Mouse (Mus musculus) hindbrain, embryonic 10.5 days (tissue): ENCODE measurements at regions not wholly inside any gene's neighbourhood (a gene's known extent, or its start where the extent isn't known, plus 50 kb on each side); places are given as distances from the start of the nearest gene placed in this dataset.

ENCODE experiments used
- DNase-seq: peaks from one replicate; pipeline ENCODE4 v3.0.0-alpha.2; 2017; ENCODE audit warnings: low spot score
- H3K27ac ChIP-seq: fragments of 300-500 bp; sonication (generic); 2 replicates; pipeline ENCODE4 v1.5.1; 2016; ENCODE audit warnings: mild to moderate bottlenecking, moderate library complexity
- H3K27me3 ChIP-seq: fragments of 300-500 bp; sonication (generic); 2 replicates; pipeline ENCODE4 v1.6.1; 2016; ENCODE audit warnings: mild to moderate bottlenecking; ENCODE audit not compliant: poor library complexity, insufficient read depth, severe bottlenecking
- H3K36me3 ChIP-seq: fragments of 300-500 bp; sonication (generic); 2 replicates; pipeline ENCODE4 v1.6.1; 2016; ENCODE audit warnings: mild to moderate bottlenecking, moderate library complexity
- H3K4me1 ChIP-seq: fragments of 300-500 bp; sonication (generic); replicated peaks from 2 replicates; pipeline ENCODE4 v1.6.1; 2016; ENCODE audit warnings: mild to moderate bottlenecking
- H3K4me3 ChIP-seq: fragments of 300-500 bp; sonication (generic); 2 replicates; pipeline ENCODE4 v1.5.1; 2016; ENCODE audit warnings: mild to moderate bottlenecking, moderate library complexity
- H3K9me3 ChIP-seq: fragments of 300-500 bp; sonication (generic); 2 replicates; pipeline ENCODE4 v1.6.1; 2016; ENCODE audit warnings: mild to moderate bottlenecking, moderate library complexity
- WGBS: fragments of 180-500 bp; shearing (Covaris S2); methylation state at CpG from one replicate; pipeline ENCODE4 v1.1.7; 2016; 5-methylcytosine and 5-hydroxymethylcytosine counted together

DNA sequence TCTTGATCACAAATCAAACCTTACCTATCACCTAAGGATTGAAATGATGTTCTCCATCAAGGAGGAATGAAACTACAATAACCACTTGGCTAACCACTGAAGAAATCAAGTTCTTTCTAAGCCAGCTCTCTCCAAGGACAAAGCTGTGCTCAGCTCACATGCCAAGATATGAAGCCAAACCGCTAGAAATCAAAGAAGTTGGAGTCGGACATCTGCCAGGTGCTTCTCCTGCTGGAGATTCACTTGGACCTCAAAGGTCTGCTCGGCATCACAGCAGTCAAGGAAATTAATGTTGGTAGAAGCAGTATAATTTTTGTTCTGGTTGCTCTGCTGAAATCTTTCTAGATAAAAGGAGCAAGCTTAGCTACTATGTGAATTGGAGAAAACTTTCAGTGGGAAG lies 850.5 kb downstream of the Diaph3 start:
- H3K36me3 ChIP-seq: no peaks in the 10 kb centered on the region
- H3K27ac ChIP-seq: no peak overlapping the region
- H3K27me3 ChIP-seq: no peaks in the 10 kb centered on the region
- H3K4me3 ChIP-seq: no peak overlapping the region
- H3K4me1 ChIP-seq: no peaks in the 10 kb centered on the region
- no peaks in the 10 kb centered on the region for H3K9me3 ChIP-seq
- 94% methylated on average over 3 of the region's 3 CpGs for WGBS
- DNase-seq: no peak

DNA sequence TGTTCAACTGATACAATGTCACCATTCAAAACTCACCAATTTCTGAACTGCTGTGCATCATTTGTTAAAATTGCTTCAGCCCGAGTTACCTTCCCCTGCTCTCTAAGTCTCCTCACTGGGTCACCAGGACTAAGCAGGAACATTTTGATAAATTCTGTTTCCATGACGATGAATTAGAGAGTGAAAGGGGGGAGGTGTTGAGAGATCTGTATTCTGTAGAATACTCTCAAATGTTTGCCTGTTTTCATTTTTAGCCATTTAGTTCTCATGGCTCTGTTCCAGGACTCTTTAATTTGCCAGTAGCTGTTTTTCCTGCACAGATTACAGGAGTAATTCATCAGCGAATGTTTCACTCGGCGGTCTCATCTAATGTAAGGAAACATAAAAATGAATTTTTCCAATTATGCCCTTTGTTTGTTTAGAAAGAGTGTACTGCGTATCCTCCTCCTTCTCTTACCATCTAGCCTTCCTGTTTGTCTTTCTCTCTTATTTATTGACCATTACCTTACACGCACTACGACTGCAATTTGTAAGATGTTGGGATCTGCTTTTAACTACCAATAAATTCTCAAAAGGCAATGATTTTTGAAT lies 879.3 kb downstream of the Diaph3 start:
- Histone ChIP-seq H3K27ac (no peak overlapping the region; the same call in 1 of the 2 replicates), H3K9me3 (no peaks in the 10 kb centered on the region), H3K4me1 (peaks cover 7% of the 10 kb centered on the region; the same call in 1 of the 2 replicates), H3K36me3 (no peaks in the 10 kb centered on the region), H3K4me3 (no peak overlapping the region), H3K27me3 (no peaks in the 10 kb centered on the region)
- WGBS: 83% methylated on average over 8 of the region's 8 CpGs
- DNase-seq: no peak

DNA sequence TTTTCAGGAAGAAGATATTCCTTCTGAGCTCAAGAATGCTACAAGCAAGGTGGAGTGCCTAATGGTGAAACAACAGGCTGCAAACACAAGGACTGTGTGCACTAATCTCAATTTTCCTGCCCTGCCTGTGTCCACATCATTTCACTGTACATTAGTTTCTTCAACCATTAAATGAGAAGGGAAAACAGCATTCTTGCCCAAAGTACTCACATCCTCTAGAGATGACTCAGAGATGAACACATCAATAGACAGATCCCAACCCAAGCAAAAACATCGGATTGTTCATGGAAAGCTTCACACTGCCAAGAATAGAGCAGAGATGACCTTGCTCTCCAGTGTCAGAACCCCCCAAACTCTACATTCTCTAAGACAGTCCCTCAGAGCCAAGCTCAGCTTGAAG lies 886.8 kb downstream of the Diaph3 start:
- DNase-seq: no peak
- 60% methylated on average over 1 of the region's 1 CpGs for WGBS

DNA sequence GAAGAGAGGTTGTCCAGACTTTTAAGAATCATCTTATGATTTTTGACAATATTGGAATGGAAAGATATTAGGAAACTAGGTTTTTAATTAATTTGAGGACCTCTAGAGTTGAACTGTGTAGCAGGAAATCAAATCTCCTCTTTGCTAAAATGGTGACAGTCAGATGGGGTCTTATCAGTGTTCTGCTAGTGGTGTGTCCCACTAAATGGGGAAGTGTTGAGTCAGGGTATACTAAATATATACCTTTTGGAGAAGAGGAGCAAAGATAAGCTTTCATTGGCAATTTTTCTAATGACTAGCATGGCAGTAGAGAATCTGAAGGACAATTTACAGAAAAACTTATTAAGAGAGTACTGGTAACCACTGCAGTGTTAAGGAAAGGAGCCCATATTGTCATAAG lies 889.4 kb downstream of the Diaph3 start:
- Histone ChIP-seq H3K36me3 (no peaks in the 10 kb centered on the region), H3K27me3 (no peaks in the 10 kb centered on the region), H3K9me3 (no peaks in the 10 kb centered on the region), H3K4me1 (no peaks in the 10 kb centered on the region), H3K27ac (no peak overlapping the region), H3K4me3 (no peak overlapping the region)
- DNase-seq: no peak

More for the DNA sequence above, 886.8 kb downstream of the Diaph3 start:
- Histone ChIP-seq H3K36me3 (no peaks in the 10 kb centered on the region), H3K27me3 (no peaks in the 10 kb centered on the region), H3K27ac (no peak overlapping the region), H3K4me1 (no peaks in the 10 kb centered on the region), H3K9me3 (no peaks in the 10 kb centered on the region), H3K4me3 (no peak overlapping the region)

DNA sequence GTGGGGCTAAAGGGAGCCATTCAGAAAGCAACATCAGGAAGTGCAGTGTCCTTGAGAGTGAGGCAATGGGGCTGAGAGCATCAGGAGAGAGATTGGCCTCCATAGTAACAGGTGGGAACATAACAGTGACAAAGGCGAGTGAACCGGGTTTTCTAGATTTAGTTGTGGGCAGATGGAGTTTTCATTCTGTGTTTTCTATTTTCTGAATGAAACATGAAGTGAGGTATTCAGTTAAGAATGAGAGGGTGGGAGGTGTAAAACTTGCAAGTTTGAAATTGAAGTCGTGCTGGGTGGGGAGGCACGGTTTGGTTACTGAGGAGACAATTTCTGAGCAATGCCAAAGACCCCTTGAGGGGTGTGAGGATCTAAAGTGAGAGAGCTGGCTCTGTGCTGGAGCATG lies 893.3 kb downstream of the Diaph3 start:
- no peaks in the 10 kb centered on the region for H3K4me1 ChIP-seq
- H3K36me3 ChIP-seq: no peaks in the 10 kb centered on the region
- WGBS: 94% methylated on average over 4 of the region's 4 CpGs
- H3K27me3 ChIP-seq: no peaks in the 10 kb centered on the region
- H3K9me3 ChIP-seq: no peaks in the 10 kb centered on the region
- no peak overlapping the region for H3K27ac ChIP-seq
- DNase-seq: no peak
- H3K4me3 ChIP-seq: no peak overlapping the region

DNA sequence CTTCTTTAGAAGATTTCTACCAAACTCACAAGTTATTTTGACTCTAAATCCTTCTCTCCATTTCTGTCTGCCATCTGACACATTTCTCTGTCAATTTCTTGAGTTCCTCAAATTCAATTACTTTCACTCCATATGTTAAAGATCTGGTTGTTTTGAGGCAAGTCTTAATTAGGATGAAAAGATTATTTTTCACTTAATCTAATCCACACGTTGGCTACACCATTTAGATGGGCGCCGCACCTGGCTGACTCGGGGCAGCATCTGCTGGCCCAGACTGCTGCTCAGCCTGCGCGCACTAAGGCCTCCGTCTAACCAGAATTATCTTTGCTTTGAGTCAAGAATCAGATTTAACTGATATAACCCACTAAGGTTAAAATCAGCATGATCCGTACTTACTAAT lies 894.3 kb downstream of the Diaph3 start:
- no peaks in the 10 kb centered on the region for H3K4me1 ChIP-seq
- 92% methylated on average over 8 of the region's 8 CpGs for WGBS
- H3K4me3 ChIP-seq: no peak overlapping the region
- H3K27ac ChIP-seq: no peak overlapping the region
- no peak for DNase-seq
- no peaks in the 10 kb centered on the region for H3K36me3 ChIP-seq
- no peaks in the 10 kb centered on the region for H3K9me3 ChIP-seq
- H3K27me3 ChIP-seq: no peaks in the 10 kb centered on the region

DNA sequence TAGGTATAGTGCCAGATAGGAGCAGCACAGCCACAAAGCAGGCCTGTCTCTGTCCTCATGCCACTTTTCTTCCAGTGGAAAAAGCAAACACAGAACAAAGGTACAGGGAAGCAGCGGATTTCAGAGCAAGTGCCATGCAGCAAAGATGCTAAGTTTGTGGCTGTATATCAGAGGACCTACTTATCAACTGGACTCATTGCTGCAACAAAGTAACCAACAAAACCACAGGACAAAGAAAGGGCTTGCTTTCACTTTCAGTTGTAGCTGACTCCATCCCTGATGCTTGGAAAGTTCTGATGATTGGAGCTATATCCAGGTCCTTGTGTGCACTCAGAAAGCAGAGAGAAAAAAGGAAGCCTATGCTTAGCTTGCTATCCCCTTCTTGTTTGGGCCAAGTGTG lies 897.4 kb downstream of the Diaph3 start:
- H3K4me1 ChIP-seq: no peaks in the 10 kb centered on the region
- H3K36me3 ChIP-seq: no peaks in the 10 kb centered on the region
- H3K9me3 ChIP-seq: no peaks in the 10 kb centered on the region
- H3K4me3 ChIP-seq: no peak overlapping the region
- H3K27me3 ChIP-seq: no peaks in the 10 kb centered on the region
- WGBS: 91% methylated on average over 1 of the region's 1 CpGs
- DNase-seq: no peak
- H3K27ac ChIP-seq: no peak overlapping the region

DNA sequence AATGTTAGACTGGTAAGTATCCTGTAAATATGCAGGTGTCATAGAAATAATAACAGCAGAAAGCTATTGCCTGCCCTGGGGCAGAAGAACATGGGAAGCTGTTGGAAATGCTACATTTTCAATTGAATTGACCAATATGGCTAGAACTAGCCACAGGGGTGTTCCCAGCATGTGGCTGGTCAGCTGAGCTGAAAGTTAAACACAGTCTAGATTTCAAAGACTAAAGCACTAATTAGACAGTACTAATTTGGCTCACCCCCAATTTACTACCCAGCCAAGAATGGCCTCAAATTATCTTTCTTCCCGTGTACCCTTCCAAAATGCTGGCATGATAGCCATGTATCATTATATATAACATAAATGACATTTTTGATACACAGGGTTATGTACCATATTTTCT lies 898.2 kb downstream of the Diaph3 start:
- Histone ChIP-seq H3K27me3 (no peaks in the 10 kb centered on the region), H3K4me1 (no peaks in the 10 kb centered on the region), H3K36me3 (no peaks in the 10 kb centered on the region), H3K4me3 (no peak overlapping the region), H3K9me3 (no peaks in the 10 kb centered on the region), H3K27ac (no peak overlapping the region)
- DNase-seq: no peak
- 79% methylated on average over 1 of the region's 1 CpGs for WGBS

DNA sequence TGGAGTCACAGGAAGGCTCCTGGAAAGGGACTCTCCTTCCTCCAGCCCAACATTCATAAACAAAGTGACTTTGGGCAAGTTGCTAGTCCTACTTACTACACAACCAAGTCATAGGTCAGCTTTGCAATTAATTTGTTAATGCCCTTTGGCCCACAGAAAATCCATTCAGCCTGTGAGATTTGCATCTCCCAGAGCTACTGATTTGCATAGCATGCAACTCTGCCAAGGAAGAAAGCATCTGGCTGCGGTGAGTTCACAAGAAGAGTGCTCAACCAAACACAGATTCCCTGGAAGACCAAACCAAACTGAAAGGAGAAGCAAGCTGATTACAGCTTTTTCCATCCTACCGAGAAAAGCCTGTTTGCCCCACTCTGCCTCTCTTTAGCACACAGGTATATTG lies 901.9 kb downstream of the Diaph3 start:
- 41% methylated on average over 2 of the region's 2 CpGs for WGBS
- no peaks in the 10 kb centered on the region for H3K9me3 ChIP-seq
- DNase-seq: no peak
- no peak overlapping the region for H3K4me3 ChIP-seq
- no peaks in the 10 kb centered on the region for H3K36me3 ChIP-seq
- H3K27me3 ChIP-seq: no peaks in the 10 kb centered on the region
- no peak overlapping the region for H3K27ac ChIP-seq
- H3K4me1 ChIP-seq: no peaks in the 10 kb centered on the region

DNA sequence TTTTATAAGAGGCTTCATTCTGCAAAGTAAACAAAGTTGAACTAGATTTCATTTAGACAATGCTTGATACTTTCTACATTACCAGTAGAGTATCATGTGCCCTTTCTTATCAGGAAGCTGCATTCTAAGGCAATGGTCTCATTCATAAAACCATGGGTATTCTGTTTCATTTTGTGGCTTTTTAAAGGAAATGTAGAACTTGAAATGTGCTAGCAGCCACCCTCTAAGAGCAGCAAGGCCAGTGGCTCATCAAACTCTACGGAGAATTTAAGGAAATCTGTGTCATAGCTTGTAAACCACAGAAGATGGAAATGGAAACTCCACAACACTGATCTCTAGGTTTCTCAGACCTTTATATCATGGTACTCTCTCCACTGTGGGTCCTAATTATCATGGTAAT lies 907.7 kb downstream of the Diaph3 start:
- DNase-seq: no peak
- Histone ChIP-seq H3K4me3 (no peak overlapping the region), H3K27ac (no peak overlapping the region), H3K4me1 (no peaks in the 10 kb centered on the region), H3K27me3 (no peaks in the 10 kb centered on the region), H3K9me3 (no peaks in the 10 kb centered on the region), H3K36me3 (no peaks in the 10 kb centered on the region)
- WGBS: 91% methylated on average over 1 of the region's 1 CpGs

DNA sequence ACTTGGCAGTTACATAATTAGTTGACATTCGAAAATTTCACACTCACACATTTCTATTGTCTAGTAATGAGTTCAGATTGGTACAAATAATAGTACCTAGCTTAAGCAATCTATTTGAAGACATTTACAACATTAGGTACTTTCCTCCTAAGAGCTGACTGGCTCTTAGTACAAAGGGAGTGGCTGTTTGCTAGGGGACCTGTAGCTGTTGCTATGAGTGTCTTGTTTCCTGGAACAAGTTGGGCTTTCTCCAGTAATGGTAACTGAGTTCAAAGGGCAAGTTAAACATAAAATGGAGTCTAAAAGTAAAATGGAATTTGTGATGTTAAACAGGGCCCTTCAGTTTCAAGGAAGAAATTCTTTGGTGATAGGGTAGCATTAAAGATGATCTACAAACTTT lies 910.4 kb downstream of the Diaph3 start:
- 81% methylated on average over 1 of the region's 1 CpGs for WGBS
- Histone ChIP-seq H3K27me3 (no peaks in the 10 kb centered on the region), H3K36me3 (no peaks in the 10 kb centered on the region), H3K4me1 (no peaks in the 10 kb centered on the region), H3K4me3 (no peak overlapping the region), H3K9me3 (no peaks in the 10 kb centered on the region), H3K27ac (no peak overlapping the region)
- no peak for DNase-seq

DNA sequence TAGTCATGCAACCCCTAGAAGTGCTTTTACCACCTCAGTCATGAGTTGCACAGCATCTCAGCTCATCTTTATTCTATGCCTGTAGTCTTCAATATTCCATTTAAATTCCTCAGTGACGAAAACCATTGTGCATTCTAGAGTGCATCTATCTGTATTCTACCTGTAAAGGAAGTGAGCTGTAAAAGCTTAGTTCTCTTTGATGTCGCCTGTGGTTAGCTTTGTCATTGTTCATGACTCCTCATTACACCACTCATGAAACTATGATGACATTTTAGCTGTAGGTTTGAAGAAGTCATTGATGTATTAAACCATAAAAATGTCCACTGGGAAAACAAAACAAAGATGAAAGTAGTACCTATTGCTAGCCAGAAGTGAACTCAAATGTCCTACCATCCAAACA lies 911.3 kb downstream of the Diaph3 start:
- no peaks in the 10 kb centered on the region for H3K36me3 ChIP-seq
- 86% methylated on average over 2 of the region's 2 CpGs for WGBS

DNA sequence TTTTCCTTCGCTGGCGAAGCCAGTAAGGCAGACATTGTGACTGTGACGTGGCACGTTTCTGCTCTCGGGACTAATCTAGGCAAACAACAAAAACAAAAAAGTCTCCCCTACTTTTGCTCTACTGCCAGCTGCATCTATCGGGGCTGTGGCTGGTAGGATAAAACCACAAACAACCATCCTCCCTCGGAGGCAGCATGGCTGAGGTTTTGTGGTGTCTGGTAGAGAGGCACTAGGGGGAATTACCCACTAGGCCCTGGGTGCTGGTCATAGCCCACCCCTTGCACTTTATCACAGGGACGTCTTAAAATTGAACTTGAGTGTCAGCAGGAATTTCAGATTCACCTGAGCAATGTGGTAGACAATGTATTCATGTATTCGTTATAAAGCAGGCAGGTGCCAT lies 925.3 kb downstream of the Diaph3 start:
- Histone ChIP-seq H3K4me1 (no peaks in the 10 kb centered on the region), H3K9me3 (no peaks in the 10 kb centered on the region), H3K36me3 (no peaks in the 10 kb centered on the region), H3K4me3 (no peak overlapping the region), H3K27me3 (no peaks in the 10 kb centered on the region), H3K27ac (no peak overlapping the region)
- no peak for DNase-seq
- WGBS: 90% methylated on average over 9 of the region's 9 CpGs

More for the DNA sequence above, 911.3 kb downstream of the Diaph3 start:
- no peaks in the 10 kb centered on the region for H3K4me1 ChIP-seq
- no peaks in the 10 kb centered on the region for H3K27me3 ChIP-seq
- no peak overlapping the region for H3K27ac ChIP-seq
- DNase-seq: no peak
- no peak overlapping the region for H3K4me3 ChIP-seq
- no peaks in the 10 kb centered on the region for H3K9me3 ChIP-seq

DNA sequence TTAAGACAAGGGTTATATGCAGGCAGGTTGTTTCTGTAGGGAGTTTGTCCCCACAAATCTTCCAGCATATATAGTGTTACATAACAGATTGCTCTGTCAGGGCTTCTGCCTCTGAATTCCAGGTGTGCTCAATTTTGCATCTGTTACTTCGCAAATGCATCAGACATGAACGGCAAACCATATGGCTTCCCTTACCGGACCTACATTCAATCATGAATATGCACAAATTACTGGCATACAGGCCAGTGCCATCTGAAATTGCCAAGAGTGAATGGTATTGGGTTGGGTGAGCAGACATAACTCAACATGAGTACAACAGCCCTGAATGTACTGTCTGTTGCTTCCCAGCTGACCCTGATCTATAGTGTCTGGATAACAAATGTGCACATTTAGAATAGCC lies 929.4 kb downstream of the Diaph3 start:
- no peaks in the 10 kb centered on the region for H3K27me3 ChIP-seq
- no peaks in the 10 kb centered on the region for H3K4me1 ChIP-seq
- no peaks in the 10 kb centered on the region for H3K36me3 ChIP-seq
- H3K27ac ChIP-seq: no peak overlapping the region
- H3K4me3 ChIP-seq: no peak overlapping the region
- no peaks in the 10 kb centered on the region for H3K9me3 ChIP-seq
- WGBS: 93% methylated on average over 3 of the region's 3 CpGs
- no peak for DNase-seq
